Mouse (Mus musculus) cortical plate, adult 2 months (tissue): ENCODE measurements around the gene Fer.

Experiments used
- CTCF ChIP-seq: fragments of 200-500 bp; IDR thresholded peaks from 2 replicates; pipeline ENCODE4 v1.5.1; 2011; ENCODE audit warnings: mild to moderate bottlenecking, control low read depth, low read length; ENCODE audit not compliant: insufficient read depth; ENCODE audit errors: extremely low read depth
- POLR2A ChIP-seq: fragments of 200-500 bp; IDR thresholded peaks from 2 replicates; pipeline ENCODE4 v1.6.1; 2011; ENCODE audit warnings: mild to moderate bottlenecking, low read length, control low read depth; ENCODE audit not compliant: insufficient read depth; ENCODE audit errors: extremely low read depth

DNA sequence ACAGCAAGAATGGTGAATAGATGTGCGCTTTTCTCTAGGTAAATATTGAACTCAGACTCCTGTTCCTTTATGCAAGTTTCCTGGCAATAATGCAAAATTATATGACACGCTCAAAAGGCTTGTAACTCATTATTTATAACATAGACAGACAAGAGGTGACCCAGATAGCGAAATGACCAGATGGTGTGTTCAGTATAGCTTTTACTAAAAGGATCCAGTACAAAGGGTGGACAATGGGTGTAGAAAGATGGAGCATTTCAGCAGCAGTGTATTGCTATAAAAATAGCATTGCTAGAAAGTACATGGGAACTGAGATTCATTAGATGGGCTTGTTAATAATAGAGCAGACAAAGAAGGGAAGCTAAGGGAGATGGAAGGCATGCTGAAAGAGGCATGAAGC, 104.2 kb downstream of the Fer start:
- TF ChIP-seq CTCF (no peak), POLR2A (no peak)
